8 mouse cellular contexts compared by ENCODE assay signal in genomic region chr7:102249896-102250630, GRCm38 (mm10). TPM values are rescaled to one million over a fixed set of nuclear protein-coding genes. Genes with fewer than 3 reads are reported as not detected.
DNase-seq lines count a peak whose midpoint lies in the region; ATAC-seq and TF ChIP-seq lines count a peak whose summit lies in the region.

No protein-coding gene starts in this region.

- H3K4me3 ChIP-seq in ES-E14 (ENCODE audit: insufficient read depth in 1 of 2, low read depth in 1 of 2, low read length in 2 of 2, poor library complexity in 1 of 2, severe bottlenecking in 1 of 2), result peak overlapping the region; percentile 88 to 92
- peak overlapping the region; percentile 52 for H3K4me3 ChIP-seq in forebrain, embryonic 13.5 days

- H3K9me3 ChIP-seq in ES-E14 (ENCODE audit: control insufficient read depth, insufficient read depth, low read depth, low read length), result no peaks in the 10 kb centered on the region
- H3K9me3 ChIP-seq in forebrain, embryonic 13.5 days (replicated peaks), result no peaks in the 10 kb centered on the region

- peak overlapping the region; percentile 67 for H3K4me2 ChIP-seq in forebrain, embryonic 13.5 days

- H3K27ac ChIP-seq in ES-E14 (ENCODE audit: insufficient read depth, low read depth, low read length, poor library complexity, severe bottlenecking), result peak overlapping the region; percentile 70
- H3K27ac ChIP-seq in forebrain, embryonic 13.5 days, result peak overlapping the region; percentile 72

- peak overlapping the region; percentile 85 for H3K9ac ChIP-seq in ES-E14 (ENCODE audit: insufficient read depth, low read depth, low read length, poor library complexity, severe bottlenecking)
- peak overlapping the region; percentile 76 for H3K9ac ChIP-seq in forebrain, embryonic 13.5 days

- peak; percentile 43 for DNase-seq in ES-E14 (ENCODE audit: low read depth, low spot score)
- DNase-seq in cerebellum, adult 11 months, result peak; percentile 61
- DNase-seq in heart, postnatal 14 days, result peak; percentile 75 to 83
- DNase-seq in kidney, postnatal 4 days, result peak; percentile 83 to 91
- DNase-seq in lung, postnatal 10 days, result peak; percentile 83
- peak; percentile 63 for DNase-seq in ovary, adult 18-20 months (ENCODE audit: low spot score)
- DNase-seq in thymus, postnatal 0 days (ENCODE audit: low spot score), result peak; percentile 75

- ATAC-seq in forebrain, embryonic 13.5 days, result peak; percentile 73

- WGBS in forebrain, embryonic 13.5 days, result under 1% methylated on average over 38 of the region's 49 CpGs

- intact Hi-C loops in heart, postnatal 14 days (cut with DNase I), result loop anchor here (2.0 to 5.0 kb wide), 3 partner anchors 27 to 58 kb away; no protein-coding TSS in a partner anchor

- peaks cover 0 to 18% of the 10 kb centered on the region in 2 experiments; a peak in 2 of 4 replicates for H3K4me1 ChIP-seq in ES-E14 (ENCODE audit: control insufficient read depth in 2 of 2, insufficient read depth in 2 of 2, low read length in 2 of 2, poor library complexity in 1 of 2)
- peaks cover 39% of the 10 kb centered on the region for H3K4me1 ChIP-seq in forebrain, embryonic 13.5 days

- H3K36me3 ChIP-seq in ES-E14 (ENCODE audit: control insufficient read depth, insufficient read depth, low read length, poor library complexity, severe bottlenecking), result no peaks in the 10 kb centered on the region
- no peaks in the 10 kb centered on the region for H3K36me3 ChIP-seq in forebrain, embryonic 13.5 days (ENCODE audit: poor library complexity, severe bottlenecking)

- H3K27me3 ChIP-seq in forebrain, embryonic 13.5 days, result no peaks in the 10 kb centered on the region

- in situ Hi-C loops in ES-E14 (cut with MboI; ENCODE audit: low sequenced_read_pairs in 2 of 2, unreplicated experiment in 2 of 2), result loop anchor here in 1 of 2 experiments (10.0 kb wide), 1 partner anchor 175 kb away; no protein-coding TSS in a partner anchor

TF ChIP-seq in ES-E14, 5 proteins besides CTCF, POLR2A, EP300 and RAD21:
- no peak for TF ChIP-seq HCFC1 (IDR thresholded peaks at IDR 0.05; ENCODE audit: borderline replicate concordance, insufficient read depth, low read length)
- no peak for TF ChIP-seq ZC3H11A (IDR thresholded peaks at IDR 0.05; ENCODE audit: borderline replicate concordance, low read depth, low read length)
- no peak for TF ChIP-seq MAFK (IDR thresholded peaks at IDR 0.05; ENCODE audit: insufficient read depth, low read depth, low read length)
- no peak for TF ChIP-seq ZNF384 (IDR thresholded peaks at IDR 0.05; ENCODE audit: low read depth, low read length)
- no peak for TF ChIP-seq CHD2 (IDR thresholded peaks at IDR 0.05; ENCODE audit: low read depth, low read length)
TF ChIP-seq in ES-E14: peak in this region for 0.

RNA-seq across cellular contexts. Expression of gene Rhog, which starts 5.8 kb away (rescaled TPM):
- 3.8 and 4.3 TPM in 2 replicates for total RNA-seq in ES-E14 (2012; rRNA removed)
- polyA plus RNA-seq in forebrain, embryonic 13.5 days (2015; fragmentation: Nextera tagmentation; extraction: Ambion mirVana), result 18.4 and 20.2 TPM in 2 replicates
- 10 to 100 TPM; 30.8 to 31.9 TPM for total RNA-seq in heart, postnatal 14 days (2021)
- 184 and 188 TPM in 2 replicates for polyA plus RNA-seq in thymus, postnatal 0 days (2015; fragmentation: Nextera tagmentation; extraction: Ambion mirVana)

RNA-seq across cellular contexts. Expression of gene Stim1, which starts 17.5 kb away (rescaled TPM):
- 22.4 and 31.3 TPM in 2 replicates for total RNA-seq in ES-E14 (2012; rRNA removed)
- polyA plus RNA-seq in forebrain, embryonic 13.5 days (2015; fragmentation: Nextera tagmentation; extraction: Ambion mirVana), result 8.2 and 8.3 TPM in 2 replicates
- total RNA-seq in heart, postnatal 14 days (2021), result 10 to 100 TPM; 25.8 to 30.2 TPM
- polyA plus RNA-seq in thymus, postnatal 0 days (2015; fragmentation: Nextera tagmentation; extraction: Ambion mirVana), result 37.5 and 42.1 TPM in 2 replicates

RNA-seq across cellular contexts. Expression of gene Pgap2, which starts 40.1 kb away (rescaled TPM):
- total RNA-seq in ES-E14 (2012; rRNA removed), result 24.0 and 30.1 TPM in 2 replicates
- 50.6 and 52.4 TPM in 2 replicates for polyA plus RNA-seq in forebrain, embryonic 13.5 days (2015; fragmentation: Nextera tagmentation; extraction: Ambion mirVana)
- 10 to 100 TPM; 54.4 to 55.7 TPM for total RNA-seq in heart, postnatal 14 days (2021)
- polyA plus RNA-seq in thymus, postnatal 0 days (2015; fragmentation: Nextera tagmentation; extraction: Ambion mirVana), result 54.3 and 59.6 TPM in 2 replicates

RNA-seq across cellular contexts. Expression of gene Nup98, which starts 40.1 kb away (rescaled TPM):
- total RNA-seq in ES-E14 (2012; rRNA removed), result 50.5 and 59.4 TPM in 2 replicates
- 27.2 and 30.0 TPM in 2 replicates for polyA plus RNA-seq in forebrain, embryonic 13.5 days (2015; fragmentation: Nextera tagmentation; extraction: Ambion mirVana)
- total RNA-seq in heart, postnatal 14 days (2021), result 10 to 100 TPM; 31.9 to 34.2 TPM
- 21.1 and 24.3 TPM in 2 replicates for polyA plus RNA-seq in thymus, postnatal 0 days (2015; fragmentation: Nextera tagmentation; extraction: Ambion mirVana)

Comparison
In these comparisons a context has a peak if more than half of its experiments do, and no peak if none do; other contexts are left out.
1. Peak in every context shown above with its lines: DNase-seq, ATAC-seq, H3K4me3 ChIP-seq and H3K27ac ChIP-seq.